Mouse (Mus musculus) CH12.LX (cell line): ENCODE data around the gene Kcnk2. TPM values are rescaled to one million over a fixed set of nuclear protein-coding genes. Genes with fewer than 3 reads are reported as not detected.

Source experiments
- DNase-seq: peaks from one replicate; pipeline ENCODE4 v3.0.0-alpha.2; 2013; ENCODE audit errors: extremely low read depth
- H3K27ac ChIP-seq: 2 replicates; pipeline ENCODE4 v1.5.1; 2012; ENCODE audit warnings: low read depth, mild to moderate bottlenecking, control low read depth, moderate library complexity; ENCODE audit not compliant: insufficient read depth
- H3K27me3 ChIP-seq: replicated peaks from 2 replicates; pipeline ENCODE3; 2012; ENCODE audit warnings: inconsistent platforms
- H3K36me3 ChIP-seq, 2 experiments: replicated peaks in 1 of 2; 2 replicates each; pipeline versions ENCODE3 to v1.6.1; 2012; ENCODE audit warnings: inconsistent platforms in 1 of 2, low read length in 1 of 2, mild to moderate bottlenecking in 1 of 2, mixed read lengths in 1 of 2, moderate library complexity in 1 of 2; ENCODE audit not compliant: control insufficient read depth in 1 of 2, insufficient read depth in 1 of 2
- H3K4me1 ChIP-seq, 2 experiments: 2 replicates each; pipeline ENCODE4 v1.6.1; 2012; ENCODE audit warnings: inconsistent platforms in 1 of 2, moderate library complexity in 1 of 2; ENCODE audit not compliant: insufficient read depth in 2 of 2, control insufficient read depth in 1 of 2
- H3K4me2 ChIP-seq: 2 replicates; pipeline ENCODE4 v1.6.1; 2012; ENCODE audit warnings: low read depth, mild to moderate bottlenecking, control low read depth; ENCODE audit not compliant: poor library complexity, insufficient read depth, severe bottlenecking
- H3K4me3 ChIP-seq, 3 experiments: fragments of 150-350 bp in 1 of 3; sonication (generic) in 1 of 3; replicated peaks in 1 of 3; 2 replicates each; pipeline versions ENCODE3 to v1.5.1; 2011 to 2012; ENCODE audit warnings: low read depth in 2 of 3, low read length in 2 of 3, mild to moderate bottlenecking in 2 of 3, moderate library complexity in 2 of 3, control low read depth in 1 of 3, improper control_type of control experiment in 1 of 3, inconsistent platforms in 1 of 3, mixed read lengths in 1 of 3; ENCODE audit not compliant: poor library complexity in 1 of 3
- H3K79me2 ChIP-seq: replicated peaks from 2 replicates; pipeline ENCODE4 v1.6.1; 2012; ENCODE audit warnings: mild to moderate bottlenecking, moderate library complexity; ENCODE audit not compliant: control insufficient read depth, poor library complexity, insufficient read depth, severe bottlenecking; ENCODE audit errors: extremely low read depth
- H3K9ac ChIP-seq: 2 replicates; pipeline ENCODE4 v1.6.1; 2012; ENCODE audit warnings: low read depth, mild to moderate bottlenecking, control low read depth, moderate library complexity; ENCODE audit not compliant: insufficient read depth
- H3K9me3 ChIP-seq: replicated peaks from 2 replicates; pipeline ENCODE3; 2012; ENCODE audit warnings: low read length, inconsistent platforms, mixed read lengths
- BHLHE40 ChIP-seq: IDR thresholded peaks from 2 replicates; pipeline ENCODE4 v1.6.1; 2011; ENCODE audit warnings: mild to moderate bottlenecking, low read depth, low read length, improper control_type of control experiment
- CTCF ChIP-seq, 2 experiments: IDR thresholded peaks in 1 of 2; conservative IDR thresholded peaks in 1 of 2; 2 replicates each; pipeline ENCODE4 v1.5.1; 2011 to 2012; ENCODE audit warnings: low read depth in 2 of 2, low read length in 2 of 2, improper control_type of control experiment in 1 of 2, inconsistent platforms in 1 of 2, mild to moderate bottlenecking in 1 of 2, moderate library complexity in 1 of 2
- E2F4 ChIP-seq: IDR thresholded peaks from 2 replicates; pipeline ENCODE4 v1.6.1; 2011; ENCODE audit warnings: low read depth, low read length, improper control_type of control experiment; ENCODE audit not compliant: insufficient replicate concordance
- ELF1 ChIP-seq: IDR thresholded peaks from 2 replicates; pipeline ENCODE4 v1.6.1; 2014; ENCODE audit warnings: low read depth, mild to moderate bottlenecking, inconsistent platforms, low read length, improper control_type of control experiment
- EP300 ChIP-seq: IDR thresholded peaks from 2 replicates; pipeline ENCODE4 v1.6.1; 2011; ENCODE audit warnings: low read length, improper control_type of control experiment
- ETS1 ChIP-seq: conservative IDR thresholded peaks from 2 replicates; pipeline ENCODE4 v1.6.1; 2012; ENCODE audit warnings: low read depth, mild to moderate bottlenecking, inconsistent platforms, low read length, improper control_type of control experiment, moderate library complexity
- JUND ChIP-seq: conservative IDR thresholded peaks from 2 replicates; pipeline ENCODE4 v1.6.1; 2011; ENCODE audit warnings: low read depth, low read length, improper control_type of control experiment
- MAFK ChIP-seq: IDR thresholded peaks from 2 replicates; pipeline ENCODE4 v1.6.1; 2011; ENCODE audit warnings: low read length, improper control_type of control experiment; ENCODE audit not compliant: insufficient replicate concordance
- MAX ChIP-seq: IDR thresholded peaks from 2 replicates; pipeline ENCODE4 v1.6.1; 2011; ENCODE audit warnings: low read length, improper control_type of control experiment
- MAZ ChIP-seq: IDR thresholded peaks from 2 replicates; pipeline ENCODE4 v1.6.1; 2012; ENCODE audit warnings: low read depth, mild to moderate bottlenecking, inconsistent platforms, low read length, improper control_type of control experiment, moderate library complexity
- MEF2A ChIP-seq: IDR thresholded peaks from 2 replicates; pipeline ENCODE4 v1.6.1; 2014; ENCODE audit warnings: low read depth, mild to moderate bottlenecking, inconsistent platforms, low read length, improper control_type of control experiment, borderline replicate concordance
- MXI1 ChIP-seq: IDR thresholded peaks from 2 replicates; pipeline ENCODE4 v1.6.1; 2011; ENCODE audit warnings: mild to moderate bottlenecking, low read depth, low read length, improper control_type of control experiment
- MYC ChIP-seq: IDR thresholded peaks from 2 replicates; pipeline ENCODE4 v1.6.1; 2011; ENCODE audit warnings: low read depth, mild to moderate bottlenecking, improper control_type of control experiment, low read length
- NRF1 ChIP-seq: IDR thresholded peaks from 2 replicates; pipeline ENCODE4 v1.6.1; 2014; ENCODE audit warnings: low read depth, mild to moderate bottlenecking, inconsistent platforms, low read length, improper control_type of control experiment, moderate library complexity
- POLR2AphosphoS2 ChIP-seq: IDR thresholded peaks from 2 replicates; pipeline ENCODE4 v1.6.1; 2011; ENCODE audit warnings: low read depth, low read length, improper control_type of control experiment
- RAD21 ChIP-seq: IDR thresholded peaks from 2 replicates; pipeline ENCODE4 v1.6.1; 2011; ENCODE audit warnings: low read depth, mild to moderate bottlenecking, low read length, improper control_type of control experiment, moderate library complexity
- RCOR1 ChIP-seq: conservative IDR thresholded peaks from 2 replicates; pipeline ENCODE4 v1.6.1; 2012; ENCODE audit warnings: low read depth, mild to moderate bottlenecking, inconsistent platforms, low read length, improper control_type of control experiment
- SMC3 ChIP-seq: IDR thresholded peaks from 2 replicates; pipeline ENCODE4 v1.6.1; 2011; ENCODE audit warnings: low read depth, low read length, improper control_type of control experiment
- TBP ChIP-seq: conservative IDR thresholded peaks from 2 replicates; pipeline ENCODE4 v1.6.1; 2011; ENCODE audit warnings: low read depth, low read length, improper control_type of control experiment
- UBTF ChIP-seq: IDR thresholded peaks from 2 replicates; pipeline ENCODE4 v1.6.1; 2012; ENCODE audit warnings: low read depth, mild to moderate bottlenecking, inconsistent platforms, low read length, improper control_type of control experiment, moderate library complexity
- USF1 ChIP-seq: IDR thresholded peaks from 2 replicates; pipeline ENCODE4 v1.6.1; 2014; ENCODE audit warnings: low read depth, mild to moderate bottlenecking, inconsistent platforms, low read length, improper control_type of control experiment
- ZC3H11A ChIP-seq: IDR thresholded peaks from 2 replicates; pipeline ENCODE4 v1.6.1; 2012; ENCODE audit warnings: low read depth, mild to moderate bottlenecking, inconsistent platforms, low read length, improper control_type of control experiment
- ZKSCAN1 ChIP-seq: IDR thresholded peaks from 2 replicates; pipeline ENCODE4 v1.6.1; 2012; ENCODE audit warnings: low read depth, inconsistent platforms, low read length, improper control_type of control experiment, borderline replicate concordance
- ZMIZ1 ChIP-seq: IDR thresholded peaks from 2 replicates; pipeline ENCODE4 v1.6.1; 2012; ENCODE audit warnings: low read depth, mild to moderate bottlenecking, inconsistent platforms, low read length, improper control_type of control experiment
- ZNF384 ChIP-seq: IDR thresholded peaks from 2 replicates; pipeline ENCODE4 v1.6.1; 2012; ENCODE audit warnings: low read depth, low read length, improper control_type of control experiment, inconsistent platforms
- dilution Hi-C: fragments of 300-500 bp; cut with MboI; formaldehyde crosslinking; loops from 2 replicates; pipeline ENCODE4 v1.14.3; 2020; ENCODE audit warnings: low sequenced_read_pairs; ENCODE audit not compliant: extremely low pct_unique_long_range_greater_than_20kb, extremely low pct_ligation_motif_present
- in situ Hi-C: fragments of 300-500 bp; cut with MboI; formaldehyde crosslinking; loops from 3 replicates; pipeline ENCODE4 v1.14.3; 2019; ENCODE audit warnings: low sequenced_read_pairs, low pct_ligation_motif_present, low pct_unique_long_range_greater_than_20kb, mixed read lengths
- polyA plus RNA-seq: library from polyadenylated mRNA; unstranded; fragments of >175 nt; gene quantifications from 2 replicates; pipeline ENCODE4 v1.2.1, GENCODE M21; 2012; ENCODE audit warnings: low read depth; ENCODE audit not compliant: insufficient read length
- total RNA-seq, 2 experiments: library from RNA; depleted of rRNA; stranded (reverse); fragments of 300-350 nt in 1 of 2; fragments of >200 nt in 1 of 2; gene quantifications; 2 replicates each; pipeline ENCODE4 v1.2.3; 2012 to 2014

Gene Kcnk2
- total and polyA plus RNA-seq, 3 experiments, result 0.19 TPM; not detected in 2

DNA sequence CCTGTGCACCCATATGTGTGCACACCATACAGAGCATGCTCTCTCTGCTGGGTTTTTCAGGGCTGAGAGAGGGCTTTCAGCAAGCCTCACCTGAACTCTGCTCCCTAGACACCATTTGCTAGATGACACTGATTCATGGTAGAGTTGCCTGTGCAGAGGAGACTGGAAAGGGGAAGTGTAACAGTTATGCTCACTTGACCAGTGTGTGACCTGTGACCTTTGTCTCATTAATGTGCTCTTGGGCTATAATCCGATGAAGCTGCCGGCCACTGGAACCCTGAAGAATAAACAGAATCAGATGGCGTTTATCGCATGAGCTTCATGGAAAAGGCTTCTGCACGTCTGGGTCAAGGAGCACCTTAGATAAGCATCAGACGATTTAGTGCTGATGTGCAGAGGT, 1.5 kb upstream of the Kcnk2 start:
- dilution Hi-C loops (no loop called here), in situ Hi-C loops (no loop called here)
- DNase-seq, result no peak
- Histone ChIP-seq H3K36me3 (no peaks in the 10 kb centered on the region), H3K9ac (no peak overlapping the region), H3K4me3 (no peak overlapping the region), H3K4me2 (no peak overlapping the region), H3K79me2 (no peaks in the 10 kb centered on the region), H3K27ac (no peak overlapping the region), H3K9me3 (no peaks in the 10 kb centered on the region), H3K4me1 (peaks cover 4 to 16% of the 10 kb centered on the region in 2 experiments; a peak in 3 of 4 replicates), H3K27me3 (no peaks in the 10 kb centered on the region)
- no peak for TF ChIP-seq E2F4
- TF ChIP-seq EP300, result no peak
- no peak for TF ChIP-seq USF1
- TF ChIP-seq BHLHE40, result no peak
- no peak for TF ChIP-seq ZNF384
- no peak for TF ChIP-seq SMC3
- no peak for TF ChIP-seq TBP
- TF ChIP-seq MAX, result no peak
- no peak for TF ChIP-seq MEF2A
- no peak for TF ChIP-seq NRF1
- TF ChIP-seq MAFK, result no peak
- TF ChIP-seq MAZ, result no peak
- TF ChIP-seq ELF1, result no peak
- TF ChIP-seq CTCF (conservative IDR thresholded peaks at IDR 0.05 in 1 of 2, IDR thresholded peaks at IDR 0.05 in 1 of 2; ENCODE audit: low read depth in 2 of 2, low read length in 2 of 2), result no peak
- no peak for TF ChIP-seq ZKSCAN1
- TF ChIP-seq POLR2AphosphoS2, result no peak
- no peak for TF ChIP-seq ZC3H11A
- no peak for TF ChIP-seq ZMIZ1

- in situ Hi-C loops, result no loop called here
- Histone ChIP-seq H3K27me3 (no peaks in the 10 kb centered on the region), H3K4me2 (no peak overlapping the region), H3K4me3 (no peak overlapping the region), H3K4me1 (peaks cover 4 to 16% of the 10 kb centered on the region in 2 experiments; a peak in 3 of 4 replicates), H3K36me3 (no peaks in the 10 kb centered on the region), H3K79me2 (no peaks in the 10 kb centered on the region), H3K9ac (no peak overlapping the region), H3K9me3 (no peaks in the 10 kb centered on the region), H3K27ac (no peak overlapping the region)
- no peak for TF ChIP-seq UBTF
- TF ChIP-seq RCOR1, result no peak
- TF ChIP-seq MXI1, result no peak
- no peak for TF ChIP-seq MYC
- no peak for TF ChIP-seq RAD21
- no peak for TF ChIP-seq ETS1
- no peak for TF ChIP-seq BHLHE40
- no peak for TF ChIP-seq JUND
- DNase-seq, result no peak
- dilution Hi-C loops, result no loop called here
Measured at GRCm38 (mm10) chr1:189403139-189403538, 1.1 kb upstream of the Kcnk2 start.
